In genomic region chr8:120879928-120880327, GRCm38 (mm10) we compare ENCODE assay signal across 20 mouse cellular contexts.
"Had no signal": no experiment of that assay in that cellular context is flagged by ENCODE, and none has a peak within 500 bp of the region (broad histone marks: within the 10 kb centered on the region; RNA-seq: fewer than 3 reads in every experiment).

No protein-coding gene starts in this region.

- H3K4me3 ChIP-seq: layer of hippocampus, adult 2 months; limb, embryonic 10.5 days; limb, embryonic 13.5 days; liver, embryonic 12.5 days; liver, embryonic 15.5 days; midbrain, embryonic 12.5 days; midbrain, embryonic 15.5 days; myocyte; neural tube, embryonic 13.5 days had no signal

- H3K27ac ChIP-seq: layer of hippocampus, adult 2 months; limb, embryonic 10.5 days; limb, embryonic 13.5 days; liver, embryonic 12.5 days; liver, embryonic 15.5 days; macrophage; midbrain, embryonic 12.5 days; midbrain, embryonic 15.5 days; neural tube, embryonic 13.5 days had no signal

- ATAC-seq: inflammation-experienced regulatory T-cells, adult 6 months; intestine, embryonic 16.5 days; liver, embryonic 12.5 days; midbrain, embryonic 15.5 days had no signal

- DNase-seq: kidney, adult 18-20 months; kidney, adult 9 months; kidney, postnatal 14 days; kidney, postnatal 4 days; layer of hippocampus, adult 9-11 months; liver; thymus, adult 18-20 months; thymus, postnatal 36 days had no signal

- H3K9ac ChIP-seq: limb, embryonic 13.5 days; liver, embryonic 12.5 days; liver, embryonic 15.5 days; midbrain, embryonic 12.5 days; midbrain, embryonic 15.5 days; neural tube, embryonic 13.5 days had no signal

- H3K9me3 ChIP-seq: limb, embryonic 10.5 days; limb, embryonic 13.5 days; liver, embryonic 12.5 days; liver, embryonic 15.5 days; midbrain, embryonic 12.5 days; midbrain, embryonic 15.5 days; neural tube, embryonic 13.5 days had no signal

- H3K36me3 ChIP-seq: limb, embryonic 10.5 days; limb, embryonic 13.5 days; liver, embryonic 12.5 days; liver, embryonic 15.5 days; midbrain, embryonic 12.5 days; midbrain, embryonic 15.5 days; neural tube, embryonic 13.5 days had no signal

- H3K4me2 ChIP-seq: limb, embryonic 13.5 days; liver, embryonic 12.5 days; liver, embryonic 15.5 days; midbrain, embryonic 12.5 days; midbrain, embryonic 15.5 days; neural tube, embryonic 13.5 days had no signal

- H3K4me1 ChIP-seq: liver, embryonic 12.5 days; liver, embryonic 15.5 days had no signal
